Mouse (Mus musculus) heart, embryonic 12.5 days (tissue): ENCODE data around the gene Chst15. TPM values are rescaled to one million over a fixed set of nuclear protein-coding genes. Genes with fewer than 3 reads are reported as not detected.

Source experiments
- ATAC-seq: fragments of 200-750 bp; cut with Nextera tagmentation; 2 replicates; pipeline ENCODE4 v1.8.0; 2017; ENCODE audit warnings: moderate TSS enrichment, moderate library complexity; ENCODE audit not compliant: insufficient number of reproducible peaks, low FRiP score
- H3K27ac ChIP-seq: fragments of 300-500 bp; sonication (generic); 2 replicates; pipeline ENCODE4 v1.5.1; 2016; ENCODE audit warnings: mild to moderate bottlenecking, moderate library complexity; ENCODE audit not compliant: poor library complexity, severe bottlenecking
- H3K27me3 ChIP-seq: fragments of 300-500 bp; sonication (generic); replicated peaks from 2 replicates; pipeline ENCODE4 v1.6.1; 2016; ENCODE audit warnings: mild to moderate bottlenecking, moderate library complexity
- H3K36me3 ChIP-seq: fragments of 300-500 bp; sonication (generic); 2 replicates; pipeline ENCODE4 v1.6.1; 2016; ENCODE audit warnings: mild to moderate bottlenecking, moderate library complexity
- H3K4me1 ChIP-seq: fragments of 300-500 bp; sonication (generic); replicated peaks from 2 replicates; pipeline ENCODE4 v1.6.1; 2016; ENCODE audit warnings: mild to moderate bottlenecking
- H3K4me2 ChIP-seq: fragments of 300-500 bp; sonication (generic); 2 replicates; pipeline ENCODE4 v1.6.1; 2016; ENCODE audit warnings: mild to moderate bottlenecking, moderate library complexity
- H3K4me3 ChIP-seq: fragments of 300-500 bp; sonication (generic); 2 replicates; pipeline ENCODE4 v1.5.1; 2016; ENCODE audit warnings: mild to moderate bottlenecking
- H3K9ac ChIP-seq: fragments of 300-500 bp; sonication (generic); 2 replicates; pipeline ENCODE4 v1.6.1; 2016; ENCODE audit warnings: mild to moderate bottlenecking, moderate library complexity
- H3K9me3 ChIP-seq: fragments of 300-500 bp; sonication (generic); replicated peaks from 2 replicates; pipeline ENCODE4 v1.6.1; 2016; ENCODE audit warnings: mild to moderate bottlenecking, moderate library complexity
- WGBS: fragments of 180-500 bp; shearing (Covaris S2); methylation state at CpG from one replicate; pipeline ENCODE4 v1.1.7; 2016; 5-methylcytosine and 5-hydroxymethylcytosine counted together
- polyA plus RNA-seq: library from polyadenylated mRNA; unstranded; fragments of >200 nt; fragmentation: Nextera tagmentation; extraction: Ambion mirVana; gene quantifications from 2 replicates; pipeline ENCODE4 v1.2.1, GENCODE M21; 2016

The Chst15 gene
- polyA plus RNA-seq, 1 experiment from 2014 or later, result 4.4 TPM

DNA sequence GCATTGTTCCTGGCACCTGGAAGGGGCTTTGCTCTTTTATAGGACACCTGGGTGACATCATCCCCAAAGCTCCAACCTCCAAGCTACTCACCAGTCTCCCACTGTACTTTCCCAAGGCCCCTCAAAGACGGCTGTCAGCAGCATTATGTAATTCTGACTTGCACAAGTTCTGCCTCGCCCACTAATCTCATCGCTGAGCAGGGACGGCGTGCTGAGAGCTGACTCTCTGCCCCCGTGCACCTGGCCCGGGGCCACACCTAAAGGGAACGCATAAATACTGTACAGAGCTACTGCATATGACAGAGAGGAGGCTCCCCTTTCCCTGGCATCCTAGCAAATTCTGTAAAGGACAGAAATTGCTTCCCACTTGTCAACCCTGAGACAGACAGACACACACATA, 4.6 kb downstream of the Chst15 start:
- WGBS, result 64% methylated on average over 8 of the region's 8 CpGs
- peaks cover 15% of the 10 kb centered on the region for H3K4me1 ChIP-seq
- H3K36me3 ChIP-seq, result no peaks in the 10 kb centered on the region
- no peak overlapping the region for H3K27ac ChIP-seq
- H3K27me3 ChIP-seq, result peaks cover 12% of the 10 kb centered on the region; the same call in 1 of the 2 replicates
- no peaks in the 10 kb centered on the region for H3K9me3 ChIP-seq
- no peak overlapping the region for H3K4me3 ChIP-seq
- ATAC-seq, result no peak
- no peak overlapping the region for H3K9ac ChIP-seq
- H3K4me2 ChIP-seq, result no peak overlapping the region

DNA sequence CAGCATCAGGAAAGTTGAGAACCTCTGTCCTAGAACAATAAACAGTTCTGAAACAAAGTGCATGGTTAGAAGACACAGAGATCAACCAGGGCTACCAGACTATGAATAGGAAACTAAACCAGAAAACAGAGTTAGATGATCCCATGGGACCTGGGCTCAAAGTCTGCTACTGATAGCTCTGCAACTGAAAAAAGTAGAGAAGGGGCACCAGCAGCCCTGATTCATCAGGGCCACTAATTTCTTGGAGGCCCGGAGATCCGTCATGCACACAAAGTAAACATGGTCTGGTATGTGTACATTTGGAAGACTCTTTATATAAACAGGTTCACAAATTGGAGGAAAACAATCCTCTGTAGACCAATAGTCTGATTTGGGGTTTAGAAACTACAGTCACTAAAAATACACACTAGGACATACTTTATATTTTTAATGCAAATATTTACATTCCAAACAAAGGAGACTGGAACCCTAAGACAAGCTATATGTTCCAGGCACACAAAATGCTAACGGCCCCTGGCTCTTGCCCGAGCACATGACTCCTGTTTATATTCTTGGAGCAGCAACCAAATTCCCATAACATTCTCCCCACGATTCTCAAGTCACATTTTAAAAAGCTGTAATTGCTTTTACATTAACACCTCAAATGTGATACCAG, 8.4 kb downstream of the Chst15 start:
- no peak overlapping the region for H3K4me2 ChIP-seq
- H3K9me3 ChIP-seq, result no peaks in the 10 kb centered on the region
- no peak overlapping the region for H3K4me3 ChIP-seq
- no peak overlapping the region for H3K9ac ChIP-seq
- ATAC-seq, result no peak
- peaks cover 16% of the 10 kb centered on the region for H3K4me1 ChIP-seq
- peaks cover 11% of the 10 kb centered on the region; the same call in 1 of the 2 replicates for H3K27me3 ChIP-seq
- no peak overlapping the region for H3K27ac ChIP-seq
- 68% methylated on average over 5 of the region's 5 CpGs for WGBS
- H3K36me3 ChIP-seq, result no peaks in the 10 kb centered on the region

DNA sequence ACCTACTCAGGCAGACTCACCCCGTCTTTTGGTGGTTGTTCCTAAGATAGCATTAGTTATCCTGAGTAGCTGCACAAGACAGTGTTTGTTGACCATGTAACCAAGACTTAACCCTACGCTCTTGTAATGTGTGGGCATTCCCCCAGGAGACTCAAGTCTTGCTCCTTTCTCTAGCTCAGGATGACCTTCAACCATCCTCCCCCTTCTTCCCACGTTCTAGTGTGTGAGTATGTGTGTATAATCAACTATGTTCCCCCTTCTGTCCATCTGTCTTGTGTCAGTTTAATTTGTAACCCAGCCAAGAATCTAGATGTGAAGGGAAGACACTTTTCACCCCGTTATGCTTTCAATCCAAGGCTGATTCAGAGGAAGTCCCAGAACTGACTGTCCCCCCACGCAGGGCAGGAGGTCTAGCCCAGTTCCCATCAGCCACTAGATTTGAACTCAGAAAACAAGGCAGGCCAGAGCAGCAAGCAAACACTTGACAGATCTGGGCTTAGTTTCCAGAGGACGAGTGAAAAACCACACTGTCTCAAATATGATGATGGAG, 9.2 kb downstream of the Chst15 start:
- H3K4me3 ChIP-seq, result no peak overlapping the region
- no peaks in the 10 kb centered on the region for H3K9me3 ChIP-seq
- no peak for ATAC-seq
- H3K4me2 ChIP-seq, result no peak overlapping the region
- 58% methylated on average over 6 of the region's 6 CpGs for WGBS
- peaks cover 9% of the 10 kb centered on the region; the same call in 1 of the 2 replicates for H3K27me3 ChIP-seq
- peaks cover 11% of the 10 kb centered on the region for H3K4me1 ChIP-seq
- H3K9ac ChIP-seq, result no peak overlapping the region
- no peaks in the 10 kb centered on the region for H3K36me3 ChIP-seq
- H3K27ac ChIP-seq, result no peak overlapping the region

DNA sequence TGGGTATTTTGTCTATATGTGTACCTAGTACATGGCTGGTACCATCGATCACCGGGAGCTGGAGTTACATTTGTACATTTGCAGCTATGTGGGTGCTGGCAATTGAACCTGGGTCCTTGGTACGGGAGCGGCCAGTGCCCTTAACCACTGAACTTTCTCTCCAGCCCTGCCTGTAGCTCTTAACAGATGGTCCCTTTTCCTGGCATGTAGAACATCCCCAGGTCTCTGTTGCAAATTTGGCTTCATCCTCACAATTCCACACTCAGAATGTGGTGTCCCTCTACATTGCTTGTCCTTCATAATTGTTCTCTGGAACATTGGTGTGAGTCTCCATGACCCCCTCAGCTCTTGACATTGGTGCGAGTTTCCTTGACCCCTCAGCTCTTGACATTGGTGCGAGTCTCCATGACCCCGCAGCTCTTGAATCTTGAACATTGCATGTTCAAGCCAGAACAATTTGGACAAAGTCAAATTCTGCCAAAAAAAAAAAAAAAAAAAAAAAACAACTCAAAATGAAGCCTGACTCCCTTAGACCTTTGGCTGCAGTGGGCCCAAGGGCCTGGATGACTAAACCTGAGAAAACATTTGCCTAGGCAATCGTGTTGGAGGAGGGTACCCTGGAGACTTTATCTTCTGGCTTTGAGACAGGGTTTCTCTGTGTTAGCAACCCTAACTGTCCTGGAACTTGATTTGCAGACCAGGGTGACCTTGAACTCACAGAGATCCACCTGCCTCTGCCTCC, 10.2 kb downstream of the Chst15 start:
- Histone ChIP-seq H3K27ac (no peak overlapping the region), H3K36me3 (no peaks in the 10 kb centered on the region), H3K27me3 (peaks cover 9% of the 10 kb centered on the region; the same call in 1 of the 2 replicates), H3K4me2 (no peak overlapping the region), H3K4me3 (no peak overlapping the region), H3K4me1 (peaks cover 19% of the 10 kb centered on the region), H3K9ac (no peak overlapping the region), H3K9me3 (no peaks in the 10 kb centered on the region)
- 84% methylated on average over 8 of the region's 8 CpGs for WGBS
- ATAC-seq, result no peak

DNA sequence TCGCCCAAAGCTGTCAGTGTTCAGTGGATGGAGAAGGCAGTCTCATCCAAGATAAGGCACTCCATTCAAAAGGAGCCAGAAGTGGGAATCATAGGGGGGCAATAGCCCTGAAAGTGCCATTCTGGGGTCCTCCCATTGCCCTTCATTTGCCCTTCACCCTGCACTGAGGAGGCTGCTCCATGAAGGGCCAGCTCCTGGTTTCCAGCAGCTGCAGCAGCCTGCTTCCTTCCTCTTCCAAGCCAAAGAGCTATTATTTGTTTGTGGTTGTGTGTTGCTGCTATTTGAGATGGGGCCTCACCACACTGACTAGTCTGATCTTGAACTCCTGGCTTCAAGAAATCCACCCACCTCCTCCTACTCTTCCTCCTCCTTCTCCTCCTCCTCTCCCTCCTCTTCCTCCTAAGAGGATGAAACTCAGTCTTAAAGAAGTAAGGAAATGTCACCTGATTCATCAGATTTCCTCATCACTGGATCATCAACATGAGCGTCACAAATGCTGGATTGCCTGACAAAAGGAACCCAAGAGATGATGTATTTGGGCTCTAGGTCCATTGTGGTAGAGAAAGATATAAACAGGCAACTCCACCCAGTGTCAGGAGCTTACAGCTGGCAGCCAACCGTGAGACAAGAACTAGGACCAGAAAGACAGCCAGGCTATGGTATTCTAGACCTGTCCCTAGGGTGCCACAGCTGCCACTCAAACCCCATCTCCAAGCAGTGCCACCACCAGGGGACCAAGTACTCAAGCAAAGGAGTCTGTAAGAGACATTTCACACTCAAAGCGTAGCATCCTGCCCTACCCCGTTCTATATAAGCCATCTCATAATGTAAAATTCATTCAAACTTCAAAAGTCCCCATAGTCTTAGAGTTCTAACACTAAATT, 11.3 kb downstream of the Chst15 start:
- no peak overlapping the region for H3K9ac ChIP-seq
- H3K27ac ChIP-seq, result no peak overlapping the region
- no peak overlapping the region for H3K4me2 ChIP-seq
- H3K4me3 ChIP-seq, result no peak overlapping the region
- 78% methylated on average over 5 of the region's 5 CpGs for WGBS
- H3K4me1 ChIP-seq, result peaks cover 19% of the 10 kb centered on the region
- no peak for ATAC-seq
- no peaks in the 10 kb centered on the region for H3K36me3 ChIP-seq
- no peaks in the 10 kb centered on the region for H3K9me3 ChIP-seq
- H3K27me3 ChIP-seq, result 0 out of 2 replicates have a peak, but pooled peaks cover 9% of the 10 kb centered on the region

DNA sequence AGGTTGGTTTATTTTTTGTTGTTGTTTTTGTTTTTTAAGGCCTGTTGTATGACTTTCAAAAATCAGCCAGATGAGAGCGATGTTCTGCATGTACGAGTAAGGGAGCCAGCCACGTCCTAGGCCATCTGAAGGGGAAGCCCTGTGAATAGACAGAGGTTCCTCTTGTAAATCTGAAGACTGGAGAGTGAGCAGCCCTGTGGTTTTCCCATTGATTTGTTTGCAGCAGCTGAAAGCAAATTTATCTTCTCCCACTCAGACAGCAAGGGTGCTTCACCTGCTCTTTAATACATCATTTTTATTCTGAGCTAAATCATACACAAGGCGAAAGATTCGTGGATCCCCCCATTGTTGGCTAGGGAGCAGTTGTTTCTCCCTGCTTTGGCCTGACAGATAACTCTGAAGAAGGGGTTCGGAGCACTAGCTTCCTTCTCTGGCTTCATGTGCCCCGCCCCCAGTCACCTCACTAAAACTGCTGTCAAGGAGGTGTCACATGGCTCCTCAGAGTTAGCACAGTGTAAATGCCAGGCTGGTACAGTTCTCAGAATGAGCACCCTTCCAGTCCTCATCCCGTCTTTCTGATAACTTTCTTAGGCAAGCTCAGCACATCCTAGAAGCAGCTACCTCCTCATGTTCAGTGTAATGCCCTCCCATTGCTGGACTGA, 12.5 kb downstream of the Chst15 start:
- Histone ChIP-seq H3K9me3 (no peaks in the 10 kb centered on the region), H3K27me3 (no peaks in the 10 kb centered on the region), H3K36me3 (no peaks in the 10 kb centered on the region), H3K4me2 (no peak overlapping the region), H3K27ac (no peak overlapping the region), H3K4me1 (peaks cover 19% of the 10 kb centered on the region), H3K9ac (no peak overlapping the region), H3K4me3 (no peak overlapping the region)
- no peak for ATAC-seq
- WGBS, result 69% methylated on average over 8 of the region's 8 CpGs

DNA sequence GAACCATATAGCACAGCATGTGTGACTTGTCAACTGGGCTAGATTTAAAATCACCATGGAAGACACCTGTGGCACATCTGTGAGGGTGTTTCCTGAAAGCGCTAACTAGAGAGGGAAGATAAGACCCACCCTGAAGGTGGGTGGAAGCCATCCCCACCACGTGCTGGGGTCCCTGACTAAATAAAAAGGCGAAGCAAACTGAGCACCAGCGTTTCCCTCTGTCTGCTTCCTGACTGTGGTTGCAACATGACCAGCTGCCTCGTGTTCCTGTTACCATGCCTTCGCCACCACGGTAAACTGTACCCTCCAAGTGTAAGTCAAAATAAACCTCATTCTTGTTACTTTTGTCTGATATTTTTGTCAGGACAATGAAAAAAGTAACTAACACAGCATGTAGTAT, 13.0 kb downstream of the Chst15 start:
- peaks cover 19% of the 10 kb centered on the region for H3K4me1 ChIP-seq
- no peak overlapping the region for H3K4me3 ChIP-seq
- H3K36me3 ChIP-seq, result no peaks in the 10 kb centered on the region
- H3K9me3 ChIP-seq, result no peaks in the 10 kb centered on the region
- no peak overlapping the region for H3K9ac ChIP-seq
- ATAC-seq, result no peak
- H3K27me3 ChIP-seq, result no peaks in the 10 kb centered on the region
- no peak overlapping the region for H3K27ac ChIP-seq
- H3K4me2 ChIP-seq, result no peak overlapping the region
- 56% methylated on average over 7 of the region's 7 CpGs for WGBS

DNA sequence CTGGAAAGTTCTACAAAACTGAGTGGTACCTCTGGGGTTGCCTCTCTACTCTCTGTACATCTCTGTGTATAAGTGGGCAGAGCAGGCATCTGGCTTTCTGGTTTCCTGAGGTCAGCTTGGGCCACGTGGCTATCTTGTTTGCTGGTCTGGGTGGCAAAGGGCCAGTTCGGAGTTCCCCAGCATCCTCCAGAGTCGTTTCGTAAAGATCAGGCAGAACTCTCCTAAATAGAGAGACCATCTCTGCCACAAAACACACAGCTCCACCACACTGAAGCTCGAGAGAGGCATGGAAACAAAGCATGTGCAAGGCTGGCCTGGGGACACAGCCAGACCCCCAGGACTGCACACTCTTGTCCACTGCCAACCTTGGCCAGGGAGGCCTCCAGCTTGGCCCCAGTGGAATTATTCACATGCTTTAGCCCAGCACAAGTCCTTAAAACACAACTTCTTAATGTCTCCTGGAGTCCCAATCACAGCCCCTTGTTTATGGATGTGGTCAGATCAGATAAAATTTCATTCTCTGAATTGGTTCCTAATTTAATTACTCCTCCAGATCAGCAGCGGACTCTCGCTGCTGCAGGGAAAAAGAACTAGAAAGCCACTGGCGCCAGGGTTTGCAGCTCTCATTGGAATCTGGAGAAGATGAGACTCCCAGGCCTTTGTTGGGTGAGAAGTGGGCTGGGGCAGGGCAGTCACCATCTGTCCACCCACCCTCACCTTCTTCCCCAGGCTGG, 14.4 kb downstream of the Chst15 start:
- Histone ChIP-seq H3K27ac (no peak overlapping the region), H3K36me3 (no peaks in the 10 kb centered on the region), H3K4me2 (no peak overlapping the region), H3K9ac (no peak overlapping the region), H3K27me3 (no peaks in the 10 kb centered on the region), H3K4me1 (peaks cover 19% of the 10 kb centered on the region), H3K9me3 (no peaks in the 10 kb centered on the region), H3K4me3 (no peak overlapping the region)
- ATAC-seq, result no peak
- WGBS, result 69% methylated on average over 8 of the region's 8 CpGs

DNA sequence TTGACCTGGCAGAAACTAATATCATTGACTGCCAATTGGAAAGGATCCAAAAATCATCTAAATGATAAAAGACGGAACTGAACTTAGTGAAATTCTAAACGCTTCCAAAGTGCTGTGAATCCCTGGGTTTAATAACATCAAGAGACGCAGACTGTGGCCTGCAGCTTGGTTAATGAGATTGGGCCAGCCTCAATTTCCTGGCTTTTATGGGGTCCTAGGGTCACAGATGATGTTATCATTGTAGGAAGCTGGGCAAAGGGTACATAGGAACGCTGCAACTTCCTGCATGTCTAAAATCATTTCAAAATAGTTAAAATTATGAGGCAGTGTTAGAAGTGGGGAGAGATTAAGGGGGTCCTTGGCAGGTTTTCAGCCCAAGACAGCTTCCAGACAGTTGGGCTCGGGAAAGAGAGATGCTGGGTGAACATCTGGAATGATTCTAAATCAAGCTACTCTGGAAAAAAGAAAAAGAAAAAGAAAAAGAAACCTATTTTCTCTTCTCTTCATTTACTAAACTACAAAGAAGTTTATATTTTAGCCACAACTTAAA, 17.3 kb downstream of the Chst15 start:
- H3K9me3 ChIP-seq, result 0 out of 2 replicates have a peak, but pooled peaks cover under 1% of the 10 kb centered on the region
- peaks cover 11% of the 10 kb centered on the region; the same call in 1 of the 2 replicates for H3K4me1 ChIP-seq
- no peak overlapping the region for H3K27ac ChIP-seq
- WGBS, result 60% methylated on average over 5 of the region's 5 CpGs
- H3K9ac ChIP-seq, result no peak overlapping the region
- H3K27me3 ChIP-seq, result no peaks in the 10 kb centered on the region
- no peak overlapping the region for H3K4me2 ChIP-seq
- H3K4me3 ChIP-seq, result no peak overlapping the region
- no peaks in the 10 kb centered on the region for H3K36me3 ChIP-seq
- no peak for ATAC-seq
